Mouse (Mus musculus) CH12.LX (cell line): Measurements from ENCODE around the gene Ankrd63. TPM values are rescaled to one million over a fixed set of nuclear protein-coding genes. Genes with fewer than 3 reads are reported as not detected.

Source experiments
- DNase-seq: peaks from one replicate; pipeline ENCODE4 v3.0.0-alpha.2; 2013; ENCODE audit errors: extremely low read depth
- H3K27ac ChIP-seq: 2 replicates; pipeline ENCODE4 v1.5.1; 2012; ENCODE audit warnings: low read depth, mild to moderate bottlenecking, control low read depth, moderate library complexity; ENCODE audit not compliant: insufficient read depth
- H3K27me3 ChIP-seq: replicated peaks from 2 replicates; pipeline ENCODE3; 2012; ENCODE audit warnings: inconsistent platforms
- H3K36me3 ChIP-seq, 2 experiments: replicated peaks in 1 of 2; 2 replicates each; pipeline versions ENCODE3 to v1.6.1; 2012; ENCODE audit warnings: inconsistent platforms in 1 of 2, low read length in 1 of 2, mild to moderate bottlenecking in 1 of 2, mixed read lengths in 1 of 2, moderate library complexity in 1 of 2; ENCODE audit not compliant: control insufficient read depth in 1 of 2, insufficient read depth in 1 of 2
- H3K4me1 ChIP-seq, 2 experiments: 2 replicates each; pipeline ENCODE4 v1.6.1; 2012; ENCODE audit warnings: inconsistent platforms in 1 of 2, moderate library complexity in 1 of 2; ENCODE audit not compliant: insufficient read depth in 2 of 2, control insufficient read depth in 1 of 2
- H3K4me2 ChIP-seq: 2 replicates; pipeline ENCODE4 v1.6.1; 2012; ENCODE audit warnings: low read depth, mild to moderate bottlenecking, control low read depth; ENCODE audit not compliant: poor library complexity, insufficient read depth, severe bottlenecking
- H3K4me3 ChIP-seq, 3 experiments: fragments of 150-350 bp in 1 of 3; sonication (generic) in 1 of 3; replicated peaks in 1 of 3; 2 replicates each; pipeline versions ENCODE3 to v1.5.1; 2011 to 2012; ENCODE audit warnings: low read depth in 2 of 3, low read length in 2 of 3, mild to moderate bottlenecking in 2 of 3, moderate library complexity in 2 of 3, control low read depth in 1 of 3, improper control_type of control experiment in 1 of 3, inconsistent platforms in 1 of 3, mixed read lengths in 1 of 3; ENCODE audit not compliant: poor library complexity in 1 of 3
- H3K79me2 ChIP-seq: replicated peaks from 2 replicates; pipeline ENCODE4 v1.6.1; 2012; ENCODE audit warnings: mild to moderate bottlenecking, moderate library complexity; ENCODE audit not compliant: control insufficient read depth, poor library complexity, insufficient read depth, severe bottlenecking; ENCODE audit errors: extremely low read depth
- H3K9ac ChIP-seq: 2 replicates; pipeline ENCODE4 v1.6.1; 2012; ENCODE audit warnings: low read depth, mild to moderate bottlenecking, control low read depth, moderate library complexity; ENCODE audit not compliant: insufficient read depth
- H3K9me3 ChIP-seq: replicated peaks from 2 replicates; pipeline ENCODE3; 2012; ENCODE audit warnings: low read length, inconsistent platforms, mixed read lengths
- CTCF ChIP-seq, 2 experiments: IDR thresholded peaks in 1 of 2; conservative IDR thresholded peaks in 1 of 2; 2 replicates each; pipeline ENCODE4 v1.5.1; 2011 to 2012; ENCODE audit warnings: low read depth in 2 of 2, low read length in 2 of 2, improper control_type of control experiment in 1 of 2, inconsistent platforms in 1 of 2, mild to moderate bottlenecking in 1 of 2, moderate library complexity in 1 of 2
- ELF1 ChIP-seq: IDR thresholded peaks from 2 replicates; pipeline ENCODE4 v1.6.1; 2014; ENCODE audit warnings: low read depth, mild to moderate bottlenecking, inconsistent platforms, low read length, improper control_type of control experiment
- IRF4 ChIP-seq: IDR thresholded peaks from 2 replicates; pipeline ENCODE4 v1.6.1; 2014; ENCODE audit warnings: low read depth, mild to moderate bottlenecking, inconsistent platforms, low read length, improper control_type of control experiment
- JUN ChIP-seq: IDR thresholded peaks from 2 replicates; pipeline ENCODE4 v1.6.1; 2011; ENCODE audit warnings: low read depth, mild to moderate bottlenecking, low read length, improper control_type of control experiment, moderate library complexity; ENCODE audit not compliant: insufficient read depth
- JUND ChIP-seq: conservative IDR thresholded peaks from 2 replicates; pipeline ENCODE4 v1.6.1; 2011; ENCODE audit warnings: low read depth, low read length, improper control_type of control experiment
- KAT2A ChIP-seq: IDR thresholded peaks from 2 replicates; pipeline ENCODE4 v1.6.1; 2012; ENCODE audit warnings: low read length, improper control_type of control experiment, inconsistent platforms; ENCODE audit not compliant: insufficient replicate concordance
- MAFK ChIP-seq: IDR thresholded peaks from 2 replicates; pipeline ENCODE4 v1.6.1; 2011; ENCODE audit warnings: low read length, improper control_type of control experiment; ENCODE audit not compliant: insufficient replicate concordance
- MAZ ChIP-seq: IDR thresholded peaks from 2 replicates; pipeline ENCODE4 v1.6.1; 2012; ENCODE audit warnings: low read depth, mild to moderate bottlenecking, inconsistent platforms, low read length, improper control_type of control experiment, moderate library complexity
- MXI1 ChIP-seq: IDR thresholded peaks from 2 replicates; pipeline ENCODE4 v1.6.1; 2011; ENCODE audit warnings: mild to moderate bottlenecking, low read depth, low read length, improper control_type of control experiment
- NELFE ChIP-seq: IDR thresholded peaks from 2 replicates; pipeline ENCODE4 v1.6.1; 2011; ENCODE audit warnings: low read depth, low read length, improper control_type of control experiment
- POLR2AphosphoS2 ChIP-seq: IDR thresholded peaks from 2 replicates; pipeline ENCODE4 v1.6.1; 2011; ENCODE audit warnings: low read depth, low read length, improper control_type of control experiment
- RAD21 ChIP-seq: IDR thresholded peaks from 2 replicates; pipeline ENCODE4 v1.6.1; 2011; ENCODE audit warnings: low read depth, mild to moderate bottlenecking, low read length, improper control_type of control experiment, moderate library complexity
- SMC3 ChIP-seq: IDR thresholded peaks from 2 replicates; pipeline ENCODE4 v1.6.1; 2011; ENCODE audit warnings: low read depth, low read length, improper control_type of control experiment
- UBTF ChIP-seq: IDR thresholded peaks from 2 replicates; pipeline ENCODE4 v1.6.1; 2012; ENCODE audit warnings: low read depth, mild to moderate bottlenecking, inconsistent platforms, low read length, improper control_type of control experiment, moderate library complexity
- dilution Hi-C: fragments of 300-500 bp; cut with MboI; formaldehyde crosslinking; loops from 2 replicates; pipeline ENCODE4 v1.14.3; 2020; ENCODE audit warnings: low sequenced_read_pairs; ENCODE audit not compliant: extremely low pct_unique_long_range_greater_than_20kb, extremely low pct_ligation_motif_present
- in situ Hi-C: fragments of 300-500 bp; cut with MboI; formaldehyde crosslinking; loops from 3 replicates; pipeline ENCODE4 v1.14.3; 2019; ENCODE audit warnings: low sequenced_read_pairs, low pct_ligation_motif_present, low pct_unique_long_range_greater_than_20kb, mixed read lengths
- polyA plus RNA-seq: library from polyadenylated mRNA; unstranded; fragments of >175 nt; gene quantifications from 2 replicates; pipeline ENCODE4 v1.2.1, GENCODE M21; 2012; ENCODE audit warnings: low read depth; ENCODE audit not compliant: insufficient read length
- total RNA-seq, 2 experiments: library from RNA; depleted of rRNA; stranded (reverse); fragments of 300-350 nt in 1 of 2; fragments of >200 nt in 1 of 2; gene quantifications; 2 replicates each; pipeline ENCODE4 v1.2.3; 2012 to 2014

Gene Ankrd63
- total and polyA plus RNA-seq, 3 experiments: 0.07 TPM; not detected in 2

- H3K9me3 ChIP-seq: no peaks in the 10 kb centered on the region
- TF ChIP-seq MAZ (no peak), IRF4 (no peak), KAT2A (no peak), JUND (no peak), SMC3 (no peak), JUN (no peak), ELF1 (no peak), UBTF (no peak), MXI1 (no peak), MAFK (no peak), NELFE (no peak), POLR2AphosphoS2 (no peak)
- in situ Hi-C loops (loop anchor here (25.0 kb wide), 1 partner anchor 257 kb away; the partner anchor contains the start of gene Srp14), dilution Hi-C loops (no loop called here)
- no peak for DNase-seq
- H3K4me3 ChIP-seq: peak overlapping the region in 1 of 3 experiments; percentile 41
- H3K36me3 ChIP-seq: peaks cover 0 to 8% of the 10 kb centered on the region in 2 experiments
- no peak overlapping the region for H3K27ac ChIP-seq
- H3K4me1 ChIP-seq: peaks cover 0 to 38% of the 10 kb centered on the region in 2 experiments; a peak in 2 of 4 replicates
- no peaks in the 10 kb centered on the region for H3K79me2 ChIP-seq
- H3K4me2 ChIP-seq: peak overlapping the region; percentile 96
- H3K9ac ChIP-seq: peak overlapping the region; percentile 81
- H3K27me3 ChIP-seq: peaks cover 20% of the 10 kb centered on the region
Observed at GRCm38 (mm10) chr2:118744621-118745020, 40.9 kb upstream of the Ankrd63 start.

DNA sequence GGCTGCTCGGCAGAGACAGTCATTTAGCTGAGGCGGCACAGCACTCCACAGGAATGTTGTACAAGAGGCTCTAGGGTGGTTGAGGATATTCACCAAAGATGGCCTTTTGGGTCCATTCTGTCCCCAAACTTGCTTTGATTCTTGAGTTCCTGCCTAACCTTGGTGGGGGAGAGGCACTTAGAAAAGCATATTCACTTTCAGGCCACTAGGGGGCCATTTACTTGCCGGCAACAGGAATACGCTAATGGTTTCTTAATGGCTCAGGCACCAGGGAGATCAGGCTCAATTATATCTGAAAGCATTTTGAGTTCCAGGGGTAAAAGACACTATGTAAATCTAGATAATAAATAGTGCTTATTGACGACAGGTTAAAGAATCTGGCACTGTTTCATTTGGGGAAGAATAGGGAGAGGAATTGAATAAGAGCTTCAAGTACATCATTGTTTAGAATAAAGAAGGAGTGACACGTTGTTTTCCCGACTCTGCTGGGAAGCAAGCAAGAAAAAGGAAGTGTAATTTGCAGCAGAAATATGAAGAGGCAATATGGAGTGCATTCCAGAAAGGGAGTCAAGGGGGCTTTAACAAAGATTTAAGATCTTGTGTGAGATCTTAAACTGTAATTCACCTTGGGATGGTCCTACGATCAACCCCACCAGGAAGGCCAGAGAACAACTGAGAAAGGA lies 39.6 kb upstream of the Ankrd63 start:
- no peak overlapping the region for H3K4me3 ChIP-seq
- in situ Hi-C loops: loop anchor here (25.0 kb wide), 1 partner anchor 256 kb away; the partner anchor contains the start of gene Srp14
- dilution Hi-C loops: no loop called here
- peaks cover 0 to 2% of the 10 kb centered on the region in 2 experiments for H3K36me3 ChIP-seq
- H3K79me2 ChIP-seq: no peaks in the 10 kb centered on the region
- TF ChIP-seq CTCF (conservative IDR thresholded peaks at IDR 0.05 in 1 of 2, IDR thresholded peaks at IDR 0.05 in 1 of 2; ENCODE audit: low read depth in 2 of 2, low read length in 2 of 2) (peak; percentile 81 to 83), IRF4 (no peak), SMC3 (peak; percentile 79), RAD21 (peak; percentile 42)
- H3K4me2 ChIP-seq: no peak overlapping the region
- H3K9ac ChIP-seq: no peak overlapping the region
- no peak overlapping the region for H3K27ac ChIP-seq
- no peaks in the 10 kb centered on the region for H3K9me3 ChIP-seq
- peaks cover 0 to 31% of the 10 kb centered on the region in 2 experiments; a peak in 2 of 4 replicates for H3K4me1 ChIP-seq
- H3K27me3 ChIP-seq: peaks cover 21% of the 10 kb centered on the region
- DNase-seq: peak; percentile 65
